Comparison of ENCODE assay signal across 12 mouse cellular contexts in the genomic region with DNA sequence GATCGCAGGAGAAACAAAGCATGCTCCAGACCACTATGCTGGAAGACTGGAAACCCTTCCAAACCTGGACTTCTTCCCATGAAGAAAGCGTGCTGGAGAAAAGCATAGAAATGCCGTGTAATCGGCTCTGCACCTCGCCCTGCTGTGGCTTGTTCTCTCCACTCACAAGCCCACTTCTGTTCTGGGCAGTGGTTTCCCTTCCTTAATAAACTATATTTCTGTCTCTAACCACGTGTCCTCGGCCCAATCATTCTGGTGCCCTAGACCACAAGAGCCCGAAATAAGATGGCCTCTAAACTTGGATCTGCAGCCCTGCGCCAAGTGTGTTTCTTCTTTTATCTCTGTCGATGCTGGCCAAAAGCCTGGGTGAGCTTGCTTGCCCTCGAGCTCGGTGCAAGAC. TPM values are rescaled to one million over a fixed set of nuclear protein-coding genes. Genes with fewer than 3 reads are reported as not detected.
DNase-seq lines count a peak whose midpoint lies in the region; ATAC-seq and TF ChIP-seq lines count a peak whose summit lies in the region.
"Had no signal": no experiment of that assay in that cellular context is flagged by ENCODE, and none has a peak within 500 bp of the region (broad histone marks: within the 10 kb centered on the region; RNA-seq: fewer than 3 reads in every experiment).

No protein-coding gene starts in this region.

- peak; percentile 13 to 43 for DNase-seq in heart, adult 9 months (ENCODE audit: low spot score in 2 of 2)
- no peak for DNase-seq in liver, embryonic 13.5 days
- no peak for DNase-seq in midbrain, embryonic 14.5 days
- no peak for DNase-seq in ovary, adult 18-20 months (ENCODE audit: low spot score)
- DNase-seq: gastrocnemius, postnatal 25 days; left cerebral cortex, postnatal 4 days; thymus, postnatal 14 days had no signal

- H3K4me2 ChIP-seq in heart, embryonic 12.5 days: no peak overlapping the region
- peak overlapping the region; percentile 59 for H3K4me2 ChIP-seq in liver, embryonic 13.5 days
- H3K4me2 ChIP-seq in midbrain, embryonic 14.5 days (ENCODE audit: low read length): no peak overlapping the region

- no peaks in the 10 kb centered on the region for H3K9me3 ChIP-seq in heart, embryonic 12.5 days (replicated peaks)
- H3K9me3 ChIP-seq in liver, embryonic 13.5 days (replicated peaks): no peaks in the 10 kb centered on the region
- H3K9me3 ChIP-seq in midbrain, embryonic 14.5 days (ENCODE audit: control insufficient read depth, low read length): no peaks in the 10 kb centered on the region

- H3K9ac ChIP-seq in heart, embryonic 12.5 days: no peak overlapping the region
- peak overlapping the region; percentile 55 for H3K9ac ChIP-seq in liver, embryonic 13.5 days
- no peak overlapping the region for H3K9ac ChIP-seq in midbrain, embryonic 14.5 days (replicated peaks; ENCODE audit: low read length)

- no peak for TF ChIP-seq POLR2A in small intestine, adult 2 months (IDR thresholded peaks at IDR 0.05; ENCODE audit: low read depth, low read length)

- H3K4me3 ChIP-seq in heart, embryonic 12.5 days: no peak overlapping the region
- 0 out of 2 replicates have a peak overlapping the region, but pooled peaks have one; percentile 1 for H3K4me3 ChIP-seq in liver, embryonic 13.5 days (replicated peaks)
- H3K4me3 ChIP-seq in small intestine, adult 2 months (ENCODE audit: low read depth, low read length): no peak overlapping the region
- no peak overlapping the region for H3K4me3 ChIP-seq in midbrain, embryonic 14.5 days (replicated peaks; ENCODE audit: low read depth, low read length)
- H3K4me3 ChIP-seq: layer of hippocampus, adult 2 months had no signal

- 69% methylated on average over 12 of the region's 12 CpGs for WGBS in heart, embryonic 12.5 days
- WGBS in liver, embryonic 13.5 days (ENCODE audit: insufficient replicate concordance): 45% methylated on average over 12 of the region's 12 CpGs
- 51% methylated on average over 12 of the region's 12 CpGs for WGBS in small intestine, adult 2 months
- WGBS in midbrain, embryonic 14.5 days: 87% methylated on average over 12 of the region's 12 CpGs

- ATAC-seq in heart, embryonic 12.5 days (ENCODE audit: insufficient number of reproducible peaks, low FRiP score): no peak
- peak; percentile 75 for ATAC-seq in common myeloid progenitor, adult 5-6 weeks (replicated peaks; ENCODE audit: low read depth, poor library complexity, severe bottlenecking)
- no peak for ATAC-seq in liver, embryonic 13.5 days (ENCODE audit: low read depth)
- no peak for ATAC-seq in midbrain, embryonic 14.5 days (ENCODE audit: low FRiP score, low TSS enrichment)
- ATAC-seq: lung, postnatal 0 days had no signal

- no peak for TF ChIP-seq CTCF in small intestine, adult 2 months (IDR thresholded peaks at IDR 0.05; ENCODE audit: extremely low read depth, insufficient read length, insufficient replicate concordance, low read depth, low read length)

- no peak overlapping the region for H3K27ac ChIP-seq in heart, embryonic 12.5 days (ENCODE audit: poor library complexity, severe bottlenecking)
- peak overlapping the region; percentile 99 for H3K27ac ChIP-seq in liver, embryonic 13.5 days
- H3K27ac ChIP-seq in small intestine, adult 2 months (ENCODE audit: insufficient read depth, low read depth, low read length): peak overlapping the region; percentile 13; the same call in 1 of the 2 replicates
- H3K27ac ChIP-seq in midbrain, embryonic 14.5 days (replicated peaks; ENCODE audit: low read depth, low read length): no peak overlapping the region
- H3K27ac ChIP-seq: layer of hippocampus, adult 2 months had no signal

- peaks cover 6% of the 10 kb centered on the region; the same call in 1 of the 2 replicates for H3K4me1 ChIP-seq in heart, embryonic 12.5 days (replicated peaks)
- H3K4me1 ChIP-seq in liver, embryonic 13.5 days (replicated peaks): peaks cover 93% of the 10 kb centered on the region
- peaks cover 27% of the 10 kb centered on the region; the same call in 1 of the 2 replicates for H3K4me1 ChIP-seq in small intestine, adult 2 months (ENCODE audit: control insufficient read depth, insufficient read depth, insufficient read length, low read length)
- H3K4me1 ChIP-seq in midbrain, embryonic 14.5 days (ENCODE audit: control insufficient read depth, insufficient read depth, low read length): no peaks in the 10 kb centered on the region

- H3K27me3 ChIP-seq in heart, embryonic 12.5 days (replicated peaks): no peaks in the 10 kb centered on the region
- no peaks in the 10 kb centered on the region for H3K27me3 ChIP-seq in liver, embryonic 13.5 days
- no peaks in the 10 kb centered on the region for H3K27me3 ChIP-seq in small intestine, adult 2 months (ENCODE audit: control insufficient read depth, insufficient read depth, low read length)
- no peaks in the 10 kb centered on the region for H3K27me3 ChIP-seq in midbrain, embryonic 14.5 days (ENCODE audit: control insufficient read depth, insufficient read depth, low read length)

- H3K36me3 ChIP-seq in heart, embryonic 12.5 days: no peaks in the 10 kb centered on the region
- no peaks in the 10 kb centered on the region for H3K36me3 ChIP-seq in liver, embryonic 13.5 days
- H3K36me3 ChIP-seq in small intestine, adult 2 months (ENCODE audit: control insufficient read depth, insufficient read depth, low read length): no peaks in the 10 kb centered on the region
- H3K36me3 ChIP-seq in midbrain, embryonic 14.5 days (ENCODE audit: control insufficient read depth, insufficient read depth, low read length): no peaks in the 10 kb centered on the region

RNA-seq across cellular contexts. Expression of a gene that starts 44.0 kb away (rescaled TPM):
- 80.2 and 80.8 TPM in 2 replicates for polyA plus RNA-seq in heart, embryonic 12.5 days (2016; fragmentation: Nextera tagmentation; extraction: Ambion mirVana)
- 157 and 188 TPM in 2 replicates for total RNA-seq in common myeloid progenitor, adult 5-6 weeks (2017)
- polyA plus RNA-seq in liver, embryonic 13.5 days (2015; fragmentation: Nextera tagmentation; extraction: Ambion mirVana): 57.4 and 71.8 TPM in 2 replicates
- 38.7 and 59.2 TPM in 2 replicates for polyA plus RNA-seq in small intestine, adult 2 months (2012; rRNA removed)
- 42.7 and 45.5 TPM in 2 replicates for polyA plus RNA-seq in midbrain, embryonic 14.5 days (2014; fragmentation: Nextera tagmentation; extraction: Ambion mirVana)

Comparison
In these comparisons a context has a peak if more than half of its experiments do, and no peak if none do; other contexts are left out.
1. DNase-seq: peak in heart, adult 9 months (2 of 2); none in liver, embryonic 13.5 days (single experiment), midbrain, embryonic 14.5 days (single experiment) and ovary, adult 18-20 months (single experiment).
2. H3K27ac ChIP-seq: peak in liver, embryonic 13.5 days (single experiment) and small intestine, adult 2 months (single experiment); none in heart, embryonic 12.5 days (single experiment) and midbrain, embryonic 14.5 days (single experiment).